Mouse (Mus musculus) mesoderm, embryonic 11.5 days (tissue): ENCODE results near the gene Tra2a.

Source experiments
- DNase-seq: peaks from one replicate; pipeline ENCODE4 v3.0.0-alpha.2; 2012; ENCODE audit warnings: low read depth, low spot score

The Tra2a gene

GRCm38 (mm10) chr6:49212141-49212540 lies 51.7 kb downstream of the Tra2a start:
- no peak for DNase-seq

DNA sequence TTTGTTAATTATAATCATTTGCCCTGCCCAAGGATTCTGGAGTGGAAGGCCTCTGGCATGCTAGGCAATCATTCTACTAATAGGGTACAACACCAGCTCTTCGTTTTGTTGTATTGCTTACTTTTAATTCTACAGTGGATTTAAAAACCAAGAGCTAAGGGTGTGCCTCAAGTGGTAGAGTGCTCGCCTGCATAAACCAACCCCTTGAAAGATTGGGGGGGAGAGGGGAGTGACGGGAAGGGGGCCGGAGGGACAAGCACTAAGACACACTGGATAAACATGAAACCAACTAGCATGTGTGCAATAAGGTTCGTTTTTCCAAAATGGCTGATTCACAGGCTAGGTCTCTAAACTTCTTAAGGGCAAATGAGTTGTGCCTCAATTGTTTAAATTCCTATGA lies 52.2 kb downstream of the Tra2a start:
- no peak for DNase-seq

- peak; percentile 86 for DNase-seq
Measured at GRCm38 (mm10) chr6:49209881-49210854, 53.7 kb downstream of the Tra2a start.

DNA sequence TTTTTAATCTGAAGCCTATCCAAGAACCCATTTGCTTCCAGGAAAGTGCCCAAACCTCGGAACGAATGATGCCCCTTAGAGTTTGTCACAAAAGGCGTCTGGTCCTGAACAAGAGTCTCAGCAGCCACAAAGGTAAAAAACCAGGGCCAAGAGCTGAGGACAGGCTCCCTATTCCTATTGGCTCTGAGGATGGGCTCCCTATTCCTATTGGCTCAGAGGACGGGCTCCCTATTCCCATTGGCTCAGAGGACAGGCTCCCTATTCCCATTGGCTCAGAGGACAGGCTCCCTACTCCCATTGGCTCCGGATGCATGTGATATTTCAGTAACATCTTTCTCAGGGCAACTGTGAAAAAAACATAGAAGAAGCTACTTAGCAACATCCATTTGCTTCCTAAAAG lies 54.9 kb downstream of the Tra2a start:
- DNase-seq: no peak

DNA sequence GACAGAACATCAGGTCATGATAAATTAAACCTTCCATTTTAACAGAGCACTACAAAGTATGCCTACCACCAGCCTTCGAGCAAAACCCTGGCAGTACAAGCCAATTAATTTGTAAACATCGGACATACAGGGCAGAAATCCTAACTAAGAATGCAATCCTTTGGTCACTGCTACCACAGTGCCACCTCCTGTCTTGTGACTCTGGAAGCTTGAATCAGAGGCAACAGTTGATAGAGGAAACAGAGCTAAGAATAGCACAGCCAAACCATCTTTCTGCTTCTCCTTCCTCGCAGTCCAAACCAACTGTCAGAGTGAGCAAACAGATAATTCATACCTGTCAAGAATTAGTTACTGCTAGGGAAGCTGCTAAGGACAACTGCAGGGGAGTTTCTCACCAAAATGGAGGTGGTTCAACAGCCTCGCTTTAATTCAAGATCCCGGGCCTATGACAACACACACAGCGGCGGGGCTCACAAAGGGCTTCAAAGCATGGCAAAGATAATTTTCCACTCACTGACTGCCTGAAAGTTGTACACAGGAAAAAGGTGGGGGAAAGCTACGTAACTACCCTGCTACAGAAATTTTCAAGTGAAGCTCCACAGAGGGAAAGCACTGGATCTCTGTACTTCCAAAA lies 55.4 kb downstream of the Tra2a start:
- no peak for DNase-seq

GRCm38 (mm10) chr6:49206416-49206815 lies 57.4 kb downstream of the Tra2a start:
- DNase-seq: no peak

GRCm38 (mm10) chr6:49195188-49195587 lies 68.6 kb downstream of the Tra2a start:
- DNase-seq: no peak

- DNase-seq: no peak
Measured at GRCm38 (mm10) chr6:49194536-49194935, 69.3 kb downstream of the Tra2a start.
